Mouse (Mus musculus) neural tube, embryonic 15.5 days (tissue): ENCODE measurements around the gene Plcb1. TPM values are rescaled to one million over a fixed set of nuclear protein-coding genes. Genes with fewer than 3 reads are reported as not detected.
"Not testable (repeated sequence)": the region's sequence is repeated elsewhere in the genome, so short reads cannot be mapped to it uniquely, and the experiment has no call there.

ENCODE experiments used
- ATAC-seq: fragments of 200-750 bp; cut with Nextera tagmentation; 2 replicates; pipeline ENCODE4 v1.8.0; 2017; ENCODE audit warnings: mild to moderate bottlenecking, moderate TSS enrichment, moderate library complexity; ENCODE audit not compliant: low FRiP score
- H3K27ac ChIP-seq: fragments of 300-500 bp; sonication (generic); replicated peaks from 2 replicates; pipeline ENCODE4 v1.5.1; 2015; ENCODE audit warnings: mild to moderate bottlenecking, inconsistent platforms
- H3K27me3 ChIP-seq: fragments of 300-500 bp; sonication (generic); replicated peaks from 2 replicates; pipeline ENCODE4 v1.6.1; 2015; ENCODE audit warnings: inconsistent platforms
- H3K36me3 ChIP-seq: fragments of 300-500 bp; sonication (generic); 2 replicates; pipeline ENCODE4 v1.6.1; 2015; ENCODE audit warnings: inconsistent platforms
- H3K4me1 ChIP-seq: fragments of 300-500 bp; sonication (generic); 2 replicates; pipeline ENCODE4 v1.6.1; 2015; ENCODE audit warnings: inconsistent platforms
- H3K4me2 ChIP-seq: fragments of 300-500 bp; sonication (generic); 2 replicates; pipeline ENCODE4 v1.6.1; 2015; ENCODE audit warnings: inconsistent platforms, mild to moderate bottlenecking, moderate library complexity
- H3K4me3 ChIP-seq: fragments of 300-500 bp; sonication (generic); replicated peaks from 2 replicates; pipeline ENCODE4 v1.5.1; 2015; ENCODE audit warnings: mild to moderate bottlenecking, inconsistent platforms
- H3K9ac ChIP-seq: fragments of 300-500 bp; sonication (generic); replicated peaks from 2 replicates; pipeline ENCODE4 v1.6.1; 2015; ENCODE audit warnings: mild to moderate bottlenecking, inconsistent platforms
- H3K9me3 ChIP-seq: fragments of 300-500 bp; sonication (generic); replicated peaks from 2 replicates; pipeline ENCODE4 v1.6.1; 2016; ENCODE audit warnings: inconsistent platforms
- WGBS: fragments of 180-500 bp; shearing (Covaris S2); methylation state at CpG from one replicate; pipeline ENCODE4 v1.1.7; 2015; ENCODE audit warnings: mixed read lengths; 5-methylcytosine and 5-hydroxymethylcytosine counted together
- polyA plus RNA-seq: library from polyadenylated mRNA; unstranded; fragments of >200 nt; fragmentation: Nextera tagmentation; extraction: Ambion mirVana; gene quantifications from 2 replicates; pipeline ENCODE4 v1.2.1, GENCODE M21; 2015

The Plcb1 gene
- polyA plus RNA-seq, 1 experiment from 2014 or later, result 81.5 TPM

DNA sequence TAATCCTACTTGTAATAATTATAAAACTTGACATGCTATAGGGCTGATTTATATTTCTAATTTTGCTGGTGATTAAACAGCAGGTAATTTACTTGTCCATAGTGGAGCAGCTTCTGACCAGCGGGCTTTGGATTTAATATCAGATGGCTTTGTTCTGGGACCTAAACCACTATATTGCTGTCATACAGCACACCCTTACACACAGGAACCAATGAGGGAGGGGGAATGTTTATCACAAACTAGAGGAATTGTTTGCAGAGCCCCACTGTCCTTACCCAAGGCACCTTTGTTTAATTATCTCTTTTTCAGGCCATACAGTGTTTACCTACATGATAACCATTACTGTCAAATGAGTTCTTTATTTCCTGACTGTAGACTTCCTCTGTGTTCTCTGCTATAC lies 546.0 kb downstream of the Plcb1 start:
- H3K36me3 ChIP-seq, result no peaks in the 10 kb centered on the region
- H3K4me3 ChIP-seq, result no peak overlapping the region
- no peaks in the 10 kb centered on the region for H3K9me3 ChIP-seq
- no peak overlapping the region for H3K9ac ChIP-seq
- H3K27me3 ChIP-seq, result no peaks in the 10 kb centered on the region
- H3K4me1 ChIP-seq, result peaks cover 8% of the 10 kb centered on the region
- ATAC-seq, result peak; percentile 52
- no peak overlapping the region for H3K4me2 ChIP-seq
- WGBS, result 48% methylated on average over 1 of the region's 1 CpGs
- peak overlapping the region; percentile 3 for H3K27ac ChIP-seq

DNA sequence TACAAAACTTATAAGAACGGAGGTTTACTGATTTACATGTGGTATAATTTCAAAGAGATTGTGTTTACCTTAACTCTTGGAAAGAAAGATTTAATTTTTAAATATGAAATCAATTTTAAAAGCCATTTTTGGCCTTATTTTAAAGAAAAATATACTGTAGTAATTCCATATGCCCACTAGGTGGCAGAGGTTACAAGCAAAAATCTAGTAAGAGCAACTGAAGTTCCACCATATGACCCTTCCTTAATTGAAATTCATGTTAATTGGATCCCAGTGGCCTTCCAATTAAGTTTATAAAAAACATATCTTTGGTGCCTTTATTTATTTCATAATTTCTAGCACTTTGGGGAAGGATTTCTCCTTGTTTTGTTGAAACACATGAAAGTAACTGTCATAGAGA lies 570.4 kb downstream of the Plcb1 start:
- no peaks in the 10 kb centered on the region for H3K4me1 ChIP-seq

GRCm38 (mm10) chr2:135361798-135362197 lies 575.9 kb downstream of the Plcb1 start:
- Histone ChIP-seq H3K4me1 (no peaks in the 10 kb centered on the region), H3K4me3 (no peak overlapping the region), H3K9ac (no peak overlapping the region), H3K36me3 (no peaks in the 10 kb centered on the region; the same call in 1 of the 2 replicates), H3K9me3 (no peaks in the 10 kb centered on the region), H3K4me2 (no peak overlapping the region), H3K27me3 (no peaks in the 10 kb centered on the region), H3K27ac (no peak overlapping the region)
- no peak for ATAC-seq
- 16% methylated on average over 1 of the region's 1 CpGs for WGBS

More for the DNA sequence above, 570.4 kb downstream of the Plcb1 start:
- no peak overlapping the region for H3K27ac ChIP-seq
- no peak overlapping the region for H3K9ac ChIP-seq
- no peaks in the 10 kb centered on the region for H3K36me3 ChIP-seq
- no peak overlapping the region for H3K4me3 ChIP-seq
- H3K4me2 ChIP-seq, result no peak overlapping the region
- H3K9me3 ChIP-seq, result no peaks in the 10 kb centered on the region
- H3K27me3 ChIP-seq, result no peaks in the 10 kb centered on the region
- ATAC-seq, result no peak
- whole genome bisulfite sequencing, result 31% methylated on average over 1 of the region's 1 CpGs

- H3K4me2 ChIP-seq, result no peak overlapping the region
- 91% methylated on average over 5 of the region's 5 CpGs for WGBS
- no peak overlapping the region for H3K4me3 ChIP-seq
- no peaks in the 10 kb centered on the region for H3K27me3 ChIP-seq
- no peaks in the 10 kb centered on the region for H3K4me1 ChIP-seq
- H3K36me3 ChIP-seq, result no peaks in the 10 kb centered on the region; the same call in 1 of the 2 replicates
- no peak overlapping the region for H3K27ac ChIP-seq
- H3K9ac ChIP-seq, result no peak overlapping the region
- H3K9me3 ChIP-seq, result no peaks in the 10 kb centered on the region
- ATAC-seq, result no peak
Observed at GRCm38 (mm10) chr2:135362948-135363347, 577.1 kb downstream of the Plcb1 start.

GRCm38 (mm10) chr2:135370259-135370835 lies 584.5 kb downstream of the Plcb1 start:
- no peaks in the 10 kb centered on the region for H3K27me3 ChIP-seq
- no peak overlapping the region for H3K9ac ChIP-seq
- H3K4me1 ChIP-seq, result 0 out of 2 replicates have a peak, but pooled peaks cover 3% of the 10 kb centered on the region
- ATAC-seq, result no peak
- no peak overlapping the region for H3K4me2 ChIP-seq
- H3K9me3 ChIP-seq, result no peaks in the 10 kb centered on the region
- H3K27ac ChIP-seq, result no peak overlapping the region
- H3K36me3 ChIP-seq, result peaks cover 7% of the 10 kb centered on the region; the same call in 1 of the 2 replicates
- H3K4me3 ChIP-seq, result no peak overlapping the region
- 75% methylated on average over 10 of the region's 10 CpGs for WGBS

GRCm38 (mm10) chr2:135380796-135381195 lies 594.9 kb downstream of the Plcb1 start:
- not testable (repeated sequence) for H3K9ac ChIP-seq, H3K27ac ChIP-seq, H3K9me3 ChIP-seq, H3K36me3 ChIP-seq, H3K27me3 ChIP-seq, ATAC-seq, H3K4me1 ChIP-seq, H3K4me3 ChIP-seq
- H3K4me2 ChIP-seq, result peak overlapping the region; percentile 25
- WGBS, result 11% methylated on average over 7 of the region's 7 CpGs

DNA sequence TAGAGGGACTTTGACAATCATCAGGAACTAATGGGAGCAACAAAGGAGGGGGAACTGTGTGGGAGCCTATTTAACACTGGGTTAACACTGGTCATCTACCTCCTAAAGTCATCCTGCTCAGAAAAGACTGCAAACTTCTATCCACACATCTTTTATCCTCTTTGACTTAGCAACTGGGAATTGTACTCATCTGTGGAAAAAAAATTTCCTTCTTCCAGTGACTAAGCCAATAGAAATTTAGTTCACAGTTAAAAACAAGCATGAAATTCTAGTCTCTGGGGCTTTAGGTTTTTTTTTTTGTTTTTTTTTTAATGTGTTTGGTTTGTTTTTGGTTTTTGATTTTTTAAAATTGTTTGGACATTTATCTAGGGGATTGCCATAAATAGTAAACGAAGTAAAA lies 595.5 kb downstream of the Plcb1 start:
- Histone ChIP-seq H3K27me3 (no peaks in the 10 kb centered on the region), H3K27ac (no peak overlapping the region), H3K9me3 (no peaks in the 10 kb centered on the region), H3K9ac (no peak overlapping the region), H3K36me3 (no peaks in the 10 kb centered on the region; the same call in 1 of the 2 replicates), H3K4me1 (no peaks in the 10 kb centered on the region), H3K4me2 (no peak overlapping the region; the same call in 1 of the 2 replicates), H3K4me3 (no peak overlapping the region)
- ATAC-seq, result no peak
- WGBS, result 97% methylated on average over 1 of the region's 1 CpGs

GRCm38 (mm10) chr2:135387990-135388389 lies 602.1 kb downstream of the Plcb1 start:
- 58% methylated on average over 9 of the region's 9 CpGs for WGBS
- no peaks in the 10 kb centered on the region for H3K9me3 ChIP-seq
- H3K9ac ChIP-seq, result no peak overlapping the region
- ATAC-seq, result no peak
- H3K4me3 ChIP-seq, result no peak overlapping the region
- H3K27me3 ChIP-seq, result no peaks in the 10 kb centered on the region
- H3K27ac ChIP-seq, result no peak overlapping the region
- H3K4me1 ChIP-seq, result no peaks in the 10 kb centered on the region
- H3K4me2 ChIP-seq, result no peak overlapping the region
- peaks cover 11% of the 10 kb centered on the region for H3K36me3 ChIP-seq

DNA sequence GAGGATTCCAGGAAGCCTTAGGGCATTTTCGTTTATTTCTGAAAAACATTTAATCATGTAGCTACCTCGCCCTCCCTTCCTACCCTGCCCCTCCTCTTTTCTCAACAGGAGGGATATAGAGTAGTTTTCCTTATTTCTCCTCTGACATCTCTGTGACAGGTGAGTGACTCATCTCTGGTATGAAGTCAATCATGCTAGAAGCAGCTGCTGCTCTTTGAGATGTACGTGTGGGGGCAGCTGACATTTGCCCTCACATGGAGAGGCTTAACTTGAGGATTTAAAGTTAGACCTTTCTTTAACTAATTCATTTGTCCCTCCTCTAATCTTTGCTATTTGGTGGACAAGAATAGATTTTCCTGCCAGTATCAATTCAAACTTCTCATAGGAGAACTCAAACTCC lies 608.8 kb downstream of the Plcb1 start:
- no peak overlapping the region for H3K27ac ChIP-seq

DNA sequence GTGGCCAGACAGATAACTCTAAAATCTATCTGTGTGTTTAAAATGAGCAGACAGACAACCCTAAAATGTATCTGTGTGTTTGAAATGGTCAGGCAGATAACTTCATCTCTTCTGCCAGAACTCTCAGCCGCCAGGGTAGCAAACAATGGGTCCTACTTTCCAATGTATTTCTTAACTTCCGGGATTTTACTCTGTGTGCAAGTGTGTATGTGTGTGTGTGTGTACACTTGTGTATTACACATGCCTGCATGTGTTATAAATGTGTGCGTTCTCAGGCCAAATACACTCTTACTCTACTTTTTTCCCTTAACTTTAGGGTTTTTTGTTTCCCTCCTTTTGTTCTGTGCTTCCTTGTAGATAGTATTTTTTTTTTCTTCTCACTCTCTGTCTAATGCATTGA lies 610.5 kb downstream of the Plcb1 start:
- no peak overlapping the region for H3K4me3 ChIP-seq
- H3K9me3 ChIP-seq, result no peaks in the 10 kb centered on the region
- no peaks in the 10 kb centered on the region for H3K4me1 ChIP-seq
- H3K9ac ChIP-seq, result no peak overlapping the region
- WGBS, result 95% methylated on average over 3 of the region's 3 CpGs
- no peak for ATAC-seq
- H3K27ac ChIP-seq, result no peak overlapping the region
- no peak overlapping the region for H3K4me2 ChIP-seq
- no peaks in the 10 kb centered on the region for H3K27me3 ChIP-seq
- no peaks in the 10 kb centered on the region for H3K36me3 ChIP-seq

More for the DNA sequence above, 608.8 kb downstream of the Plcb1 start:
- WGBS, result 85% methylated on average over 3 of the region's 3 CpGs
- H3K9ac ChIP-seq, result no peak overlapping the region
- no peaks in the 10 kb centered on the region for H3K36me3 ChIP-seq
- ATAC-seq, result no peak
- no peaks in the 10 kb centered on the region for H3K9me3 ChIP-seq
- H3K4me3 ChIP-seq, result no peak overlapping the region
- H3K4me2 ChIP-seq, result no peak overlapping the region
- H3K4me1 ChIP-seq, result no peaks in the 10 kb centered on the region
- H3K27me3 ChIP-seq, result no peaks in the 10 kb centered on the region

DNA sequence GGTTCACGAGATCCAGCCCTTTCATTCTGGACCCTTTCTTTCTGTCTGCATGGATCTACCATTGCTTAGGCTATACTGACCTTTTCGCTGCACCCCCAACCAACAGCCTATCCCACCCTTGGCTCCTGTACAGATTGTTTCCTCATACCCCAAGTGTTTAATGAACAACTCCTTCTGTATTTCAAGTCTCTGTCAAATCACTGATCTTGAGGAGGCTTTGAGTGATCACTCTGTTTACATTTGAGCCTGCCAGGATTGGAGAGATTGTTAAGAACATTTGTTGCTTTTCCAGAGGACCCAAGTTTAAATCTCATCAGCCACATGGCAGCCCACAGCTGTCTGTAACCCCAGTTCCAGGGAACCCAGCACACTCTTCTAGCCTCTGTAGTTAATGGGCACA lies 612.1 kb downstream of the Plcb1 start:
- no peak overlapping the region for H3K9ac ChIP-seq
- no peak overlapping the region for H3K4me2 ChIP-seq
- H3K4me1 ChIP-seq, result no peaks in the 10 kb centered on the region
- H3K27me3 ChIP-seq, result no peaks in the 10 kb centered on the region
- 92% methylated on average over 2 of the region's 2 CpGs for WGBS
- H3K27ac ChIP-seq, result no peak overlapping the region
- H3K36me3 ChIP-seq, result no peaks in the 10 kb centered on the region
- H3K4me3 ChIP-seq, result no peak overlapping the region
- H3K9me3 ChIP-seq, result no peaks in the 10 kb centered on the region
- ATAC-seq, result no peak

DNA sequence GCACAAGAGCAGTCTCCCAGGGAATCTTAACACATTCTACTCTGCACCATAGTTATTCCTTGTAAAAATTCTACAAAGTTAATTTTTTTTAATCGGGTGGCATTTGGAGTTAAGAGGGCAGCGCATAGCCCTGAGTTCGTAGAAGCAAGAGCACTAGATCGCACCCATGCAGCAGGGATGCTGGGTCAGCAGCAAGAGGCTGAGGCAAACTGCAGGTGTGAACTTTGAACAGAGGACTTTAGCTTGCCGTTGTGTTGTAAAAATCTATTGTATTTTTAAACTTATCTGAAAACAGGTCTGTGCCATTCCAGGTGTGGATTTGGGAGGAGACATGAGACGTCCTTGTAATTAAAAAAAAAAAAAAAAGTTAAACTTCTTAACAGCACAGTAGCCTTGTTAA lies 613.9 kb downstream of the Plcb1 start:
- Histone ChIP-seq H3K4me1 (no peaks in the 10 kb centered on the region), H3K4me3 (no peak overlapping the region), H3K9ac (no peak overlapping the region), H3K4me2 (no peak overlapping the region), H3K9me3 (no peaks in the 10 kb centered on the region), H3K27ac (no peak overlapping the region), H3K27me3 (no peaks in the 10 kb centered on the region), H3K36me3 (no peaks in the 10 kb centered on the region)
- 92% methylated on average over 6 of the region's 6 CpGs for WGBS
- ATAC-seq, result no peak
